Mouse (Mus musculus) neutrophil, adult 5-6 weeks (primary cell): ENCODE data around the gene Zfp235. TPM values are rescaled to one million over a fixed set of nuclear protein-coding genes. Genes with fewer than 3 reads are reported as not detected.

Experiments used
- ATAC-seq: fragments of 151-379, 151-347 bp; 2 replicates; pipeline ENCODE4 v1.8.0; 2017; ENCODE audit warnings: mild to moderate bottlenecking, moderate TSS enrichment; ENCODE audit not compliant: insufficient number of reproducible peaks, poor library complexity, low FRiP score, severe bottlenecking; ENCODE audit errors: extremely low read depth
- total RNA-seq: library from RNA; stranded (forward); fragments of 200-1000 nt; gene quantifications from 2 replicates; pipeline ENCODE4 v1.2.3, GENCODE M21; 2017

Gene Zfp235
- total RNA-seq, 1 experiment from 2014 or later, result 7.2 TPM

DNA sequence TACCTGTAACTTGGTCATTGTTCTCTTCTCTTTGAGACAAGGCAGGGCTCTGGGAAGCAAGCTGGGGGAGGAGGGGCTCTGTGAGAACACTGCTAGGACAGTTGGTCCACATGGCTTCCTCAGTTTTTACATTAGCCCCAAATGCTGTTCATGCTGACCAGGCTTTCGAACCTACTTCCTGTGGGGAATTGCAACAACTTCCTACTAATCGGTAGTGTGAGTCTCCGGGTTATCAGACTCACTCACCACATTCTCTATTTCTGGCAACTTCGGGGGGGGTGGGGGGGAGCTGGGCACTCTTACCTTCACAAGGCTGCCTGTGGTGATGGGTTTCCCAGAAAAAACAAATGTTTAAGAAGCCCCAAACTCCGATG is 55.6 kb downstream of the Zfp235 start:
- ATAC-seq, result no peak

DNA sequence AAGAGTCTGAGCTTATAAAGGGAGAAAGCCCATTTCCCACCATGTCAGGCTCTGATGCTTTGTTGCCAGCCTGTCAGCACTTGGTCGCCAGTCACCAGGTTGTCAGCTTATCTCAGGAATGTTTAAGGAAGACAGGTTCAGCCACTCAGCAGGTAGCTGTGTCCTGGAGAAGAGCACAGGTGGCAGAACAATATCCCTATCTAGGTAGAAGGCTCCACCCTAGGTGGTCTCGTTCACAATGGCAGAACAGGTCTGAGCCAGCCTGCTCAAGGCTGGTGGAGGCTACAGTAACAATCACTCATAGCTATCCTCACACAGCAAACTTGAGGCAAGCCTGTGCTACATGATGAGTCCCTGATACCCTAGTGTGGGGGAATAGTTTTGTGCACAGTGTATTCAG is 57.4 kb downstream of the Zfp235 start:
- ATAC-seq, result no peak

Other genes with a start within 250 kb of the Zfp235 start
- not detected in 2 replicates for gene Vmn1r178, start 242.2 kb upstream of the Zfp235 start, total RNA-seq
- 0.12 TPM in 1 of 2 replicates, not detected in the other for gene Vmn1r179, start 207.2 kb upstream of the Zfp235 start, total RNA-seq
- gene Vmn1r180, start 183.5 kb upstream of the Zfp235 start, total RNA-seq, result not detected in 2 replicates
- not detected in 2 replicates for gene Vmn1r181, start 159.6 kb upstream of the Zfp235 start, total RNA-seq
- gene V1rd19, start 132.5 kb upstream of the Zfp235 start, total RNA-seq, result not detected in 2 replicates
- gene Vmn1r183, start 80.9 kb upstream of the Zfp235 start, total RNA-seq, result 0.12 TPM in 1 of 2 replicates, not detected in the other
- 28.9 and 29.6 TPM in 2 replicates for gene Zfp180, start 52.2 kb upstream of the Zfp235 start, total RNA-seq
- 2.2 and 2.9 TPM in 2 replicates for gene Zfp112, start 21.9 kb upstream of the Zfp235 start, total RNA-seq
- gene Zfp114, start 40.9 kb downstream of the Zfp235 start, total RNA-seq, result 0.25 and 0.35 TPM in 2 replicates
- 0.25 and 0.35 TPM in 2 replicates for gene Zfp111, start 77.3 kb downstream of the Zfp235 start, total RNA-seq
- gene Zfp109, start 103.4 kb downstream of the Zfp235 start, total RNA-seq, result 0.61 and 1.2 TPM in 2 replicates
- 0.47 and 0.49 TPM in 2 replicates for gene Zfp108, start 120.6 kb downstream of the Zfp235 start, total RNA-seq
- gene Zfp93, start 136.3 kb downstream of the Zfp235 start, total RNA-seq, result 0.37 and 0.47 TPM in 2 replicates
- 8.3 and 10.1 TPM in 2 replicates for gene Zfp61, start 167.1 kb downstream of the Zfp235 start, total RNA-seq
- gene Zfp94, start 182.5 kb downstream of the Zfp235 start, total RNA-seq, result 8.7 and 14.6 TPM in 2 replicates
- gene Tescl, start 199.8 kb downstream of the Zfp235 start, total RNA-seq, result not detected in 2 replicates
- gene Lypd5, start 215.0 kb downstream of the Zfp235 start, total RNA-seq, result not detected in 2 replicates
- 13.6 and 14.8 TPM in 2 replicates for gene Kcnn4, start 236.1 kb downstream of the Zfp235 start, total RNA-seq